In the genomic region with DNA sequence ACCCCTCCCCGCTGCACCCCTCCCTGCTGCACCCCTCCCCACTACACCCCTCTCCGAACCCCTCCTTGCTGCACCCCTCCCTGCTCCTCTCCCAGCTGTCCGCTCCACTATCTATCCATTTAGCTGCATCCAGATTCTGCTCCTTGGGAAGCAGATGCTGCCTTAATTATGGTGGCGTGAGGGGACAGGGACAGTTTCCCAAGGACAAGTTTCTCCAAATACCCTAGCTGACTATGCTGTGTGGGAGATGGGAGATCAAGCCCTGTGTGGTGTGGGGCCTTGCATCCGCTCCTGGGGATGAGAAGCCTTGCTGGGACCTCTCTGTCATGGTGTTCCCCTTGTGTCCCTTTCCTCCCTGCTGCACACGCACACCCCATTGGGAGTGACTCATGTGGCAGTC, we compare ENCODE assay signal across 26 mouse cellular contexts. TPM values are rescaled to one million over a fixed set of nuclear protein-coding genes. Genes with fewer than 3 reads are reported as not detected.
"Had no signal": no experiment of that assay in that cellular context is flagged by ENCODE, and none has a peak within 500 bp of the region (broad histone marks: within the 10 kb centered on the region; RNA-seq: fewer than 3 reads in every experiment).

No protein-coding gene starts in this region.

- DNase-seq: gastrocnemius, adult 2 months; gastrocnemius, postnatal 10 days; gastrocnemius, postnatal 25 days; heart, adult 2 months; heart, postnatal 10 days; heart, postnatal 4 days; kidney, adult 2 months; kidney, adult 9 months; kidney, postnatal 14 days; kidney, postnatal 36 days; layer of hippocampus, postnatal 36 days; left cerebral cortex, postnatal 4 days had no signal

- ATAC-seq: hindbrain, embryonic 16.5 days; inflammation-experienced regulatory T-cells, adult 6 months; intestine, embryonic 15.5 days; intestine, postnatal 0 days; liver, embryonic 12.5 days had no signal

- H3K27ac ChIP-seq: gastrocnemius, adult 2 months; heart, adult 2 months; hindbrain, embryonic 12.5 days; intestine, embryonic 15.5 days; kidney, embryonic 15.5 days; kidney, postnatal 0 days; limb, embryonic 13.5 days; limb, embryonic 15.5 days; liver, embryonic 12.5 days; liver, embryonic 14.5 days had no signal

- H3K4me3 ChIP-seq: gastrocnemius, adult 2 months; heart, adult 2 months; heart, embryonic 12.5 days; hindbrain, embryonic 10.5 days; hindbrain, embryonic 12.5 days; intestine, embryonic 15.5 days; kidney, embryonic 15.5 days; limb, embryonic 13.5 days; limb, embryonic 15.5 days; liver, embryonic 12.5 days had no signal

- H3K9me3 ChIP-seq: heart, embryonic 12.5 days; hindbrain, embryonic 10.5 days; hindbrain, embryonic 12.5 days; intestine, embryonic 15.5 days; kidney, embryonic 15.5 days; limb, embryonic 13.5 days; limb, embryonic 15.5 days; liver, embryonic 12.5 days had no signal

- H3K4me1 ChIP-seq: intestine, embryonic 15.5 days; limb, embryonic 13.5 days; limb, embryonic 15.5 days; liver, embryonic 12.5 days had no signal

- H3K9ac ChIP-seq: heart, embryonic 12.5 days; hindbrain, embryonic 12.5 days; intestine, embryonic 15.5 days; kidney, embryonic 15.5 days; limb, embryonic 13.5 days; limb, embryonic 15.5 days; liver, embryonic 12.5 days; liver, embryonic 14.5 days had no signal

- H3K27me3 ChIP-seq: heart, embryonic 12.5 days; hindbrain, embryonic 12.5 days; intestine, embryonic 15.5 days; kidney, embryonic 15.5 days; limb, embryonic 13.5 days; limb, embryonic 15.5 days; liver, embryonic 12.5 days had no signal

- H3K36me3 ChIP-seq: liver, embryonic 12.5 days had no signal

- H3K4me2 ChIP-seq: heart, embryonic 12.5 days; hindbrain, embryonic 12.5 days; intestine, embryonic 15.5 days; kidney, embryonic 15.5 days; limb, embryonic 13.5 days; limb, embryonic 15.5 days; liver, embryonic 12.5 days had no signal

RNA-seq across cellular contexts. Expression of a gene that starts 39.2 kb away (rescaled TPM):
- polyA plus RNA-seq: hindbrain, embryonic 10.5 days; limb, embryonic 11.5 days had no signal
